Mouse (Mus musculus) liver, embryonic 15.5 days (tissue): ENCODE data around the gene Car10. TPM values are rescaled to one million over a fixed set of nuclear protein-coding genes. Genes with fewer than 3 reads are reported as not detected.

Source experiments
- ATAC-seq: fragments of 200-750 bp; cut with Nextera tagmentation; 2 replicates; pipeline ENCODE4 v1.8.0; 2017; ENCODE audit warnings: moderate number of reproducible peaks, mild to moderate bottlenecking, moderate library complexity; ENCODE audit not compliant: insufficient read depth
- H3K27ac ChIP-seq: fragments of 300-500 bp; sonication (generic); replicated peaks from 2 replicates; pipeline ENCODE4 v1.5.1; 2015; ENCODE audit warnings: mild to moderate bottlenecking, inconsistent platforms
- H3K27me3 ChIP-seq: fragments of 300-500 bp; sonication (generic); 2 replicates; pipeline ENCODE4 v1.6.1; 2015; ENCODE audit warnings: mild to moderate bottlenecking, inconsistent platforms
- H3K36me3 ChIP-seq: fragments of 300-500 bp; sonication (generic); replicated peaks from 2 replicates; pipeline ENCODE4 v1.6.1; 2015; ENCODE audit warnings: moderate library complexity, mild to moderate bottlenecking, inconsistent platforms
- H3K4me1 ChIP-seq: fragments of 300-500 bp; sonication (generic); replicated peaks from 2 replicates; pipeline ENCODE4 v1.6.1; 2015; ENCODE audit warnings: inconsistent platforms
- H3K4me2 ChIP-seq: fragments of 300-500 bp; sonication (generic); 2 replicates; pipeline ENCODE4 v1.6.1; 2015; ENCODE audit warnings: moderate library complexity, mild to moderate bottlenecking, inconsistent platforms
- H3K4me3 ChIP-seq: fragments of 300-500 bp; sonication (generic); replicated peaks from 2 replicates; pipeline ENCODE4 v1.5.1; 2015; ENCODE audit warnings: mild to moderate bottlenecking, inconsistent platforms
- H3K9ac ChIP-seq: fragments of 300-500 bp; sonication (generic); 2 replicates; pipeline ENCODE4 v1.6.1; 2015; ENCODE audit warnings: moderate library complexity, mild to moderate bottlenecking, inconsistent platforms
- H3K9me3 ChIP-seq: fragments of 300-500 bp; sonication (generic); replicated peaks from 2 replicates; pipeline ENCODE4 v1.6.1; 2016; ENCODE audit warnings: inconsistent platforms
- WGBS: fragments of 180-500 bp; shearing (Covaris S2); methylation state at CpG from one replicate; pipeline ENCODE4 v1.1.7; 2015; ENCODE audit warnings: mixed read lengths; ENCODE audit not compliant: insufficient replicate concordance; 5-methylcytosine and 5-hydroxymethylcytosine counted together
- polyA plus RNA-seq: library from polyadenylated mRNA; unstranded; fragments of >200 nt; fragmentation: Nextera tagmentation; extraction: Ambion mirVana; gene quantifications from 2 replicates; pipeline ENCODE4 v1.2.1, GENCODE M21; 2015

The Car10 gene
- polyA plus RNA-seq, 1 experiment from 2014 or later, result not detected

DNA sequence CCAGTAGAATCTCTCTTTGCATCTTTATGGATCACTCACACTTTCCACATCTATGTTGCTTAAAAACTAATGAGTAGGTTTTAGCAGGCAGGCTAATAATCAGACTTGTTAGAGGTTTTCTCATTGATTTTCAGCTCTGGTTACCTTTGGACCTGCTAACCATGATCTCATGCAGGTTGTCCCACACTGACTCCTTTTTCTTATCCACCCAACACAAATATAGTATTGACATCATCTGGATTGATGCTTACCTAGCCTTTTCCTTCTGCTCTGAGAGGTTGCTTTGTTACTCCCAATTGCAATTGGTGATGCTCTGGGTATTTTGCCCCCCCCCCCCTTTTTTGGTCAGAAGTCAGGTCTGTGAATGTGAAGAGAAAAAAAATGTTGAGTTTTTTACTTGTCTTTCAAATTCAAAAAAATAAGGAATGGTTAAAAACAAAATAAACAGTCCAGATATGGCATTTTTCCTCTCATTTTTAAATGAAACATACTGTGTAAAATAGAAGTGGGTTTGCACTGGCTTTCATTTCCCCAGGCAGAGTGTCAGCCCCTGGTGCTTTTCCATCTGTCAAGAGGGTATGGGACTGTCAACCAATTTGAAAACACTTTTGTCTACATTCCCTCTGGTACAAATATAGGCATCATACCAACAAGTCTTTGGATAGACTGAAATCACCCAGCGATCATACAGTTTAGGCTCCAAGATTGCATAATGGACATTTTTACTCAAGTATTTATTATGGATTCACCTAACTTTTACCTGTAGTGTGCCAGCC, 75.9 kb downstream of the Car10 start:
- Histone ChIP-seq H3K36me3 (no peaks in the 10 kb centered on the region), H3K27ac (no peak overlapping the region), H3K9ac (no peak overlapping the region), H3K4me2 (no peak overlapping the region), H3K4me3 (no peak overlapping the region), H3K9me3 (no peaks in the 10 kb centered on the region), H3K27me3 (no peaks in the 10 kb centered on the region), H3K4me1 (no peaks in the 10 kb centered on the region)
- 62% methylated on average over 1 of the region's 1 CpGs for WGBS
- no peak for ATAC-seq

DNA sequence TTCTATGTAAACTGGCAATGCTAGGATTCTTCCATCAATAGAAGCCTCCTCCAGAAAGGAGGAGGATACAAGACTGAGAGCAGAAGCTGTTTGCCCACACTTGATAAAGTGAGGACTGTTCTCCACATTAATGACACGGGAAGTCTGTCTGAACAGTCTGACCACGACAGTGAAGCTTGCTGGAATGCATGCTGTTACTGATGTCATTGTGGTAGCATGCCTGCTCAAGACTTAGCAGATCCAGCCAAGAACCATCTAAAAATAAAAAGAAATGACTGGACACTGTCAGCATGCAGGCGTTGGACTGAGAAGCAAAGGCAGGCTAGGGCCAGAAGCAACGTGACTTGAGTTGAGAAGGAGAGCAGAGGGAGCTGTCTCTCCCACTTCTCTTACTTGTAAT, 87.6 kb downstream of the Car10 start:
- H3K4me3 ChIP-seq, result no peak overlapping the region
- H3K4me1 ChIP-seq, result no peaks in the 10 kb centered on the region
- no peaks in the 10 kb centered on the region for H3K36me3 ChIP-seq
- H3K9me3 ChIP-seq, result no peaks in the 10 kb centered on the region
- no peak overlapping the region for H3K9ac ChIP-seq
- 39% methylated on average over 4 of the region's 4 CpGs for WGBS
- no peaks in the 10 kb centered on the region for H3K27me3 ChIP-seq
- no peak overlapping the region for H3K4me2 ChIP-seq
- no peak overlapping the region for H3K27ac ChIP-seq
- ATAC-seq, result no peak

DNA sequence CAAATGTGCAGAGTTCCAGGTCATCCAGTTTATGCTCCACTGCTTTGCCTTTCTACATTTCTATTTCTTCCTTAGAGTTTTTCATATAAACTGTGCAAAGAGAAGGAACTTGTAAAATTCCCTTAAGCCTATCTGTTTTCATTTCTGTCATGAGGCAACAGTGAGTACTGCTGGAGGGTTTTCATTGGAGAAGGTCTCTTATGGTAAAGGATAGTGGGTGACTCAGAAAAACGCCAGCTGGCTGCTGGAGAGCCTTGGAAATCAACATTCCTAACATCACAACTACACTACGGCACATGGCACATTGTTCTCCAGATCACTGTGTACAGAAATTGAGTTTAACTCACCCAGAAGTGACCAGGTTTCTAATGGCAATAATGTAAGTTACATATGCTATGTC, 88.3 kb downstream of the Car10 start:
- WGBS, result 46% methylated on average over 2 of the region's 2 CpGs

DNA sequence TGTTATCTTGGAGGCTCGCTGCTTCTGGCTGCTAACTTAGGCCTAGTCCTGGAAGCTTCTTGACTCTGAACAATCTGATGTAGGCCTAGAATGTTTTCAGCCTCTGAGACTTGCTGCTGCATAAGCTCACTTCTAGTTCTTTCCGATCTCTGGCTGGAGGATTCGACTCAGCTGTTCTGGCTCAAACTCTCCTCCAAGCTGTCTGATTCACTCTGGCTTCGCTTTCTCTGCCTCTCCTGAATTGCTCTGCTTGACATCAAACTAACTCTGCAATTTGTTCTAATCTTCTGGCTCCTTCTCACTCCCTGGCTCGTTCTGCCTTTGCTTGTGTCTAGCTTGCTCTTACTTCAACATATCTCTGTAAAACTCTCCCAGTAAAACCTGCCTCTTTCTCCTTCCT, 90.8 kb downstream of the Car10 start:
- no peaks in the 10 kb centered on the region for H3K4me1 ChIP-seq
- ATAC-seq, result no peak
- H3K9me3 ChIP-seq, result no peaks in the 10 kb centered on the region
- H3K4me3 ChIP-seq, result no peak overlapping the region
- no peak overlapping the region for H3K27ac ChIP-seq
- no peak overlapping the region for H3K4me2 ChIP-seq
- no peaks in the 10 kb centered on the region for H3K27me3 ChIP-seq
- H3K36me3 ChIP-seq, result no peaks in the 10 kb centered on the region
- no peak overlapping the region for H3K9ac ChIP-seq
- 62% methylated on average over 5 of the region's 5 CpGs for WGBS

More for the DNA sequence above, 88.3 kb downstream of the Car10 start:
- Histone ChIP-seq H3K9ac (no peak overlapping the region), H3K4me2 (no peak overlapping the region), H3K4me3 (no peak overlapping the region), H3K27ac (no peak overlapping the region), H3K27me3 (no peaks in the 10 kb centered on the region), H3K9me3 (no peaks in the 10 kb centered on the region), H3K4me1 (no peaks in the 10 kb centered on the region), H3K36me3 (no peaks in the 10 kb centered on the region)
- ATAC-seq, result no peak

DNA sequence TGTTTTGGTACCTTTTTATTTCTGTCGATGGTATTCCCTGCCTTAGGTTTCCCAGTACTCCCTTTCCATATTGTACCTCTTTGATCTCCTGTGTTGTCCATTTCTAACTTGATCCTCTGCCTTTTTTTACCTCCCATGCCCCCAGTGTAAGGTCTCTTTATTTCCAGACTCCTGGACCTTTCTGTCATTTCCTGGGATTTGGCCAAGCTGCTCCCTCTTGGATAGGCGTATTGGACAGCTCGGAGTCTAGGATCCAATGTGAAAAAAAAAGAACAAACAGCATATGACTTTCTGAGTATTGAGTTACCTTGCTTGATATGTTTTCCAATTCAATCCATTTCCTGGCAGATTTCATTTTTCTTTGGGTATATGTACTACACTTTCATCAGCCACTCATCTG, 102.2 kb downstream of the Car10 start:
- Histone ChIP-seq H3K4me1 (no peaks in the 10 kb centered on the region), H3K9ac (no peak overlapping the region), H3K9me3 (no peaks in the 10 kb centered on the region), H3K27ac (no peak overlapping the region), H3K27me3 (no peaks in the 10 kb centered on the region), H3K4me2 (no peak overlapping the region), H3K36me3 (no peaks in the 10 kb centered on the region), H3K4me3 (no peak overlapping the region)
- no peak for ATAC-seq
- 74% methylated on average over 3 of the region's 3 CpGs for WGBS

DNA sequence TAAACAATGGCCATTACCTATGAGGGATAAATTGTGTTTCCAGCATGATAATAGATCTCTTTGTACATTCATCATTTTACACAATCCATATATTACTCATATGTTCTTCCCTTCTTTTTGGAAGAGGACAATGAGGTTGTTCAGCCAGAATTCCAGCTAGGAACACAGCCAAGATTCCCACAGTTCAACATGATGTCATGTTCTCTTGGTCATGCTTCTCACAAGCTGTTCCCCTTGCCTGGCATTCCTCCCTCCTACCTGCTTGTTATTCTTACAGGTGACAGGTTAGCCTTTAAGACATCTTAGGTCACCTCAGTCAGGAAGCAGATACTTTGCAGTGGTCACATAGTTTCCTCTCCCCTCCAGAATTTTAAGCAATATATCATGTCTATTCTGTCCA, 119.6 kb downstream of the Car10 start:
- Histone ChIP-seq H3K4me1 (no peaks in the 10 kb centered on the region), H3K9ac (no peak overlapping the region), H3K9me3 (no peaks in the 10 kb centered on the region), H3K4me3 (no peak overlapping the region), H3K27me3 (no peaks in the 10 kb centered on the region), H3K27ac (no peak overlapping the region), H3K4me2 (no peak overlapping the region), H3K36me3 (no peaks in the 10 kb centered on the region)
- no peak for ATAC-seq

DNA sequence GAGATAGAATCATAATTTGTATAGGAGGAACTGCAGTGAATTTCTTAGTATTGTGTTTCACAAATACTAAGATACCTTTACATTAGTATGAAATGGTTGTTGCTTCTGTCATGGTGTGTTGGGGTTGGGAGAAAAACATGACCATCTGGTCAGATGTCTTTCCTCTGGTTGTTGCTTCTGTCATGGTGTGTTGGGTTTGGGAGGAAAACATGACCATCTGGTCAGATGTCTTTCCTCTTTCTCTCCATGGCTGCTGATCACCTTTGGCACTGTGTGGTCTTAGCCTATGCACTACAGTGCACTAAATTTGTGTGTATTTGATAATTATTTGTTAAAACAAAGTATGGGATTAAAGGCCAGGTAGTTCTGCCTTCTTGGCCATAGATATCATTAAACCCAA, 132.2 kb downstream of the Car10 start:
- H3K36me3 ChIP-seq, result no peaks in the 10 kb centered on the region
- no peak for ATAC-seq
- H3K27me3 ChIP-seq, result no peaks in the 10 kb centered on the region

DNA sequence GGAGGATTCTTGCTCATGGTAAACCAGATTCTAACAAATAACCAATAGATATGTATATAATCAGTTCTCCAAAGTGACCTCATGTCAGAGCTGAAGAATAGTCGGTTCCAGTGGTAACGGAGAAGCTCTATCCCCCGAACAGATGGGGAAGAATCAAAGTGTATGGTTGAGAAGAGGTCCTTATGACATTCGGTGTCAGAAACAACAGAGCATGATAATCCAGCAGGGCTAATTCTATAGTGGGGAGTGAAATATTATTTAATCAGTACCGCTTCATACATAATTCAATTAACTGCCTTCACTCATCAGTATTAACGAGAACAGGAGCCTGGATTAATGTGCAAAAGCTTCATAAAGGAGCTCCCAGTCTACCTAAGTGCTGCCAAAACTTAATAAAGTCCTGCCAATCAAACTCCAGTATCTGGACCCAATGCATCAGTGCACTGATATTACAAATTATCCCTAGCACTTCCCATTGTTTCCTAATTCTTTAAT, 152.0 kb downstream of the Car10 start:
- H3K4me2 ChIP-seq, result no peak overlapping the region
- no peak overlapping the region for H3K27ac ChIP-seq
- no peaks in the 10 kb centered on the region for H3K4me1 ChIP-seq
- no peak overlapping the region for H3K9ac ChIP-seq
- no peak overlapping the region for H3K4me3 ChIP-seq
- 54% methylated on average over 6 of the region's 6 CpGs for WGBS
- no peaks in the 10 kb centered on the region for H3K36me3 ChIP-seq
- no peak for ATAC-seq
- no peaks in the 10 kb centered on the region for H3K27me3 ChIP-seq
- no peaks in the 10 kb centered on the region for H3K9me3 ChIP-seq

More for the DNA sequence above, 132.2 kb downstream of the Car10 start:
- H3K9ac ChIP-seq, result no peak overlapping the region
- H3K27ac ChIP-seq, result no peak overlapping the region
- H3K4me3 ChIP-seq, result no peak overlapping the region
- H3K4me1 ChIP-seq, result no peaks in the 10 kb centered on the region
- no peak overlapping the region for H3K4me2 ChIP-seq
- no peaks in the 10 kb centered on the region for H3K9me3 ChIP-seq

DNA sequence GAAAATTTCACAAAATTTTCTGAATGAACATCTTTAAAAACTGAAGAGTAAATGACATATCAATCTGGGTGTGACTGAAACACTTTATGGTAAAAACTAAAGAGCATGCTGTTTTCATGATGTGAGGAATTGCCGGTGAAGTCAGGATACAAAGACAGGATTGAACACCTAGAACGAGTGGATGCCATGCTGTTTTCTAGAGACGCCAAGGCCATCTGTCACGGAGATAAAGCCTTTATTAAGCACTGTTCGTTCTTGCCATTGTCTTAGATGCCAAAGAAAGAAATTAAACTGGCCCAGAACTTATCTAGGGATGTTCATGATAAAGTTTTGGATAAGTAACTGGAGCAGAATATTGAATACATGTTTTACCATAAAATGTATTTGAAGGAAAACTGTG, 153.9 kb downstream of the Car10 start:
- no peaks in the 10 kb centered on the region for H3K36me3 ChIP-seq
- no peak overlapping the region for H3K27ac ChIP-seq
- 54% methylated on average over 5 of the region's 5 CpGs for WGBS
- H3K4me1 ChIP-seq, result no peaks in the 10 kb centered on the region
- no peaks in the 10 kb centered on the region for H3K27me3 ChIP-seq
- H3K9ac ChIP-seq, result no peak overlapping the region
- H3K9me3 ChIP-seq, result no peaks in the 10 kb centered on the region
- H3K4me2 ChIP-seq, result no peak overlapping the region
- H3K4me3 ChIP-seq, result no peak overlapping the region
- ATAC-seq, result no peak

DNA sequence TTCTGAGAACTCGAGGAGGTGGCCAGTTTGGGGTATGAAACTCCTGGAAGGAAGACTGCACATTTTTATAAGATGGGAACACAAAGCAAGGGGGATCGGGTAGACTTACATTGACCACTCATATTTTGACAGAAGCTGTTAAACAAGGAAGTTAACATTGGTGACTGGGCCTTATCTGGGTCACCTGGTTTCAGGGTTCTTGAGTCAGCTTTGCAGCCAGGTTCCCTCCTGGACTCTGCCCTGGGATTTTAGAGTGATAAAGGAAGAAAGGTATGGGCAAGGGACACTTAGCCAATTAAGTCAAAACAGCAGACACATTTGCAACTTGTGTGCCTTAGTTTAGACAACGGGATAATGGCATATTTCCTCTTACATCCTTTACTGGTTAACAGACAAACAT, 166.2 kb downstream of the Car10 start:
- no peaks in the 10 kb centered on the region for H3K36me3 ChIP-seq
- no peak for ATAC-seq
- H3K27me3 ChIP-seq, result no peaks in the 10 kb centered on the region
- H3K9ac ChIP-seq, result no peak overlapping the region
- H3K4me1 ChIP-seq, result no peaks in the 10 kb centered on the region
- WGBS, result 35% methylated on average over 3 of the region's 3 CpGs
- H3K9me3 ChIP-seq, result no peaks in the 10 kb centered on the region
- H3K4me3 ChIP-seq, result no peak overlapping the region
- H3K27ac ChIP-seq, result no peak overlapping the region
- no peak overlapping the region for H3K4me2 ChIP-seq

DNA sequence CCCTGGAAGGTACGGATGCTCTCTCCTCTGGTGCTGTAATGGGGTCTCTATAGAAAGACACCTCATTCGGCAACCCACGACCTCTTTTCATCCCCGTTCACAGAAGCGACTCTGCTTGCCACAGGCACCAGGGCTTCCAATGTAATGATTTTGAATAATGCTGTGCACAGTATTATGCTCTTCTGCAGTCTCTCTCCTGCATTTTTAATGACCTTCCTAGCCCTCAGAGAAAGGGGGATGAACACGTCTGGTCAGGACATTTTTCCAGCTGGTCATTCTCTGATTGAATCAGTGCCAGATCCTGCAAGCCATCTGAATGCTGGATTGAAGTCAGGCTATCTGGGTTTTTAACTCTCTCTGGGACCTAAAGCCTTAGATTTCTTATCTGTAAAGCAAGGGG, 174.2 kb downstream of the Car10 start:
- ATAC-seq, result no peak
- Histone ChIP-seq H3K27me3 (no peaks in the 10 kb centered on the region), H3K27ac (no peak overlapping the region), H3K4me2 (no peak overlapping the region), H3K4me1 (no peaks in the 10 kb centered on the region), H3K9me3 (no peaks in the 10 kb centered on the region), H3K36me3 (no peaks in the 10 kb centered on the region), H3K4me3 (no peak overlapping the region), H3K9ac (no peak overlapping the region)
- WGBS, result 55% methylated on average over 6 of the region's 6 CpGs

DNA sequence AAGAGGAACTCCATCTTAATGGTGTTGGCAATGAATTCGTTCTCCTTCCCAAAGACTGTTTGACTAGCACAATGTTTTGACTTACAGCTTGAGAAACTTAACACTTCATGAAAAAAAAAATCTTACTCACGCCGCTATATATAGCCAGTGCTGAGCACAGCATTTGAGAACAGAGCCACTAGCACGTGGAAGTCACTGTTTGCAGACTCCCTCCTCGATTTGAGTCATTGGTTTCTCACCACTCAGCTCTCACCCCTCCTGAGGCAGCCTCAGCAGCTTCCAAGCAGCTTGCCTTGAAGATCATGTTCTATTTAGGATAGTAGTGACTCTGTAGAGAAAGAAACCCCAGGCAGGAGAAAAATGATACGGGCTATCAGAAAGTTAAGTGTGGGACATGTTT, 176.1 kb downstream of the Car10 start:
- H3K9me3 ChIP-seq, result no peaks in the 10 kb centered on the region
- no peak overlapping the region for H3K4me2 ChIP-seq
- no peaks in the 10 kb centered on the region for H3K36me3 ChIP-seq
- no peak overlapping the region for H3K4me3 ChIP-seq
- no peaks in the 10 kb centered on the region for H3K4me1 ChIP-seq
- no peak overlapping the region for H3K27ac ChIP-seq
- H3K27me3 ChIP-seq, result no peaks in the 10 kb centered on the region
- 35% methylated on average over 6 of the region's 6 CpGs for WGBS
- no peak overlapping the region for H3K9ac ChIP-seq
- no peak for ATAC-seq
